Mouse (Mus musculus) hindbrain, embryonic 11.5 days (tissue): ENCODE data around the gene Moxd1. TPM values are rescaled to one million over a fixed set of nuclear protein-coding genes. Genes with fewer than 3 reads are reported as not detected.

Source experiments
- ATAC-seq: fragments of 200-750 bp; cut with Nextera tagmentation; 2 replicates; pipeline ENCODE4 v1.8.0; 2017; ENCODE audit warnings: mild to moderate bottlenecking, moderate TSS enrichment, moderate library complexity; ENCODE audit not compliant: low FRiP score
- DNase-seq: peaks from one replicate; pipeline ENCODE4 v3.0.0-alpha.2; 2015; ENCODE audit warnings: low spot score
- H3K27ac ChIP-seq: fragments of 300-500 bp; sonication (generic); 2 replicates; pipeline ENCODE4 v1.5.1; 2014; ENCODE audit warnings: mild to moderate bottlenecking, low read depth, low read length
- H3K27me3 ChIP-seq: fragments of 300-500 bp; sonication (generic); 2 replicates; pipeline ENCODE4 v1.6.1; 2014; ENCODE audit warnings: mild to moderate bottlenecking, low read length, moderate library complexity, mixed read lengths; ENCODE audit not compliant: control insufficient read depth, insufficient read depth
- H3K36me3 ChIP-seq: fragments of 300-500 bp; sonication (generic); 2 replicates; pipeline ENCODE4 v1.6.1; 2014; ENCODE audit warnings: mild to moderate bottlenecking, low read length, moderate library complexity, mixed read lengths; ENCODE audit not compliant: control insufficient read depth, insufficient read depth
- H3K4me1 ChIP-seq: fragments of 300-500 bp; sonication (generic); replicated peaks from 2 replicates; pipeline ENCODE4 v1.6.1; 2014; ENCODE audit warnings: low read length, mixed read lengths; ENCODE audit not compliant: control insufficient read depth, insufficient read depth
- H3K4me2 ChIP-seq: fragments of 300-500 bp; sonication (generic); replicated peaks from 2 replicates; pipeline ENCODE4 v1.6.1; 2014; ENCODE audit warnings: mild to moderate bottlenecking, low read depth, low read length
- H3K4me3 ChIP-seq: fragments of 300-500 bp; sonication (generic); 2 replicates; pipeline ENCODE4 v1.5.1; 2014; ENCODE audit warnings: low read depth, low read length
- H3K9ac ChIP-seq: fragments of 300-500 bp; sonication (generic); 2 replicates; pipeline ENCODE4 v1.6.1; 2014; ENCODE audit warnings: low read depth, low read length
- H3K9me3 ChIP-seq: fragments of 300-500 bp; sonication (generic); 2 replicates; pipeline ENCODE4 v1.6.1; 2016; ENCODE audit warnings: low read length; ENCODE audit not compliant: control insufficient read depth
- WGBS: fragments of 180-500 bp; shearing (Covaris S2); extraction: QIAGEN DNeasy Blood & Tissue Kit; methylation state at CpG from one replicate; pipeline ENCODE4 v1.1.7; 2014; 5-methylcytosine and 5-hydroxymethylcytosine counted together
- polyA plus RNA-seq: library from polyadenylated mRNA; unstranded; fragments of >200 nt; fragmentation: Nextera tagmentation; extraction: Ambion mirVana; gene quantifications from 2 replicates; pipeline ENCODE4 v1.2.1, GENCODE M21; 2014

Gene Moxd1
- polyA plus RNA-seq, 1 experiment from 2014 or later, result 20.2 TPM

DNA sequence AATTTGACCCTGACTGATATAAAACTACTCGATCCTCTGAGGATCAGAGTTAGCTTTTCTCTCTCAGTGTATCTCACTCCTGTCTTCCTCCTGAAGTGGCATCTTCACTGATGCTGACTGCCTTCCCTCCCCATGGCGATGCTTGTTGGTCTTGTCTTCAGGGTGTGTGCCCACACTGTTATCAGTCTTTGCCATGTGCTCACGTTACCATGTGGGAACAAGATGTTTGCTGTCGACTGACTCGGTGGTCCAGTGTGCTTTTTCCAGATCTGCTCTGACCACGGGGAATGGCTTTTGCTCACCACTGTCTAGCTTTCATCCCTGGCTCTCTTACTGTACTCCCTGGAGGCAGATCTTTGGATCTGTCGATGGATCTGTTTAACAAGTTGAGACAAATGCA lies 34.8 kb downstream of the Moxd1 start:
- Histone ChIP-seq H3K27ac (no peak overlapping the region), H3K4me2 (no peak overlapping the region), H3K9ac (no peak overlapping the region), H3K4me3 (no peak overlapping the region), H3K9me3 (no peaks in the 10 kb centered on the region), H3K27me3 (no peaks in the 10 kb centered on the region), H3K36me3 (no peaks in the 10 kb centered on the region), H3K4me1 (no peaks in the 10 kb centered on the region)
- DNase-seq (no peak), ATAC-seq (no peak)
- 67% methylated on average over 7 of the region's 7 CpGs for WGBS

- 40% methylated on average over 3 of the region's 3 CpGs for WGBS
Observed at GRCm38 (mm10) chr10:24258885-24259284, 35.6 kb downstream of the Moxd1 start.

GRCm38 (mm10) chr10:24259794-24260590 lies 36.7 kb downstream of the Moxd1 start:
- H3K9ac ChIP-seq, result no peak overlapping the region
- DNase-seq (no peak), ATAC-seq (no peak)
- no peak overlapping the region for H3K4me3 ChIP-seq
- H3K9me3 ChIP-seq, result no peaks in the 10 kb centered on the region
- H3K27me3 ChIP-seq, result no peaks in the 10 kb centered on the region
- H3K27ac ChIP-seq, result no peak overlapping the region
- H3K36me3 ChIP-seq, result no peaks in the 10 kb centered on the region
- H3K4me2 ChIP-seq, result no peak overlapping the region
- no peaks in the 10 kb centered on the region for H3K4me1 ChIP-seq
- WGBS, result 81% methylated on average over 5 of the region's 5 CpGs

More at GRCm38 (mm10) chr10:24258885-24259284, 35.6 kb downstream of the Moxd1 start:
- H3K9me3 ChIP-seq, result no peaks in the 10 kb centered on the region
- DNase-seq (peak; percentile 7), ATAC-seq (0 out of 2 replicates have a peak, but pooled peaks have one; percentile 19)
- no peak overlapping the region for H3K9ac ChIP-seq
- no peak overlapping the region for H3K27ac ChIP-seq
- H3K36me3 ChIP-seq, result no peaks in the 10 kb centered on the region
- H3K4me3 ChIP-seq, result no peak overlapping the region
- H3K4me1 ChIP-seq, result no peaks in the 10 kb centered on the region
- no peaks in the 10 kb centered on the region for H3K27me3 ChIP-seq
- no peak overlapping the region for H3K4me2 ChIP-seq

DNA sequence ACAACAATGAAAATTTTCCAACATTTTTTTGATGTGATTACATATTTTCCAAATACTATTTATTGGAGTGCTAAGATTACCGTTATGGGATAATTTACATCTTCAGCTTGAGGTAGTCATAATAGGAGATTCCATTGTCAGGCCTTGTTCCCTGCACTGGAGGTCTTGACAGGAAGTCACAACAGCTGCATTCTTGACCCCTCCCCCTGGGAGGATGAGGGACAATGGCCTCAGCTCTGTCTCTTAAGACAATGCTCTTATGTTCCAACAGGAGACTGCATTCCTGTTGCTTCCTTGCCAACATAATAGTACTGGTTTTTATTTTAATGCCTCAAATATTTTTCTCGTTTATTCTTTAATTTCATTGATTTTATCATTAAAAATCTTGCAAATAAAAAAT lies 44.2 kb downstream of the Moxd1 start:
- Histone ChIP-seq H3K4me2 (no peak overlapping the region), H3K27me3 (no peaks in the 10 kb centered on the region), H3K4me1 (no peaks in the 10 kb centered on the region), H3K9me3 (no peaks in the 10 kb centered on the region), H3K9ac (no peak overlapping the region), H3K4me3 (no peak overlapping the region), H3K27ac (no peak overlapping the region), H3K36me3 (no peaks in the 10 kb centered on the region)
- DNase-seq, result peak; percentile 19
- ATAC-seq, result no peak
- 50% methylated on average over 2 of the region's 2 CpGs for WGBS

DNA sequence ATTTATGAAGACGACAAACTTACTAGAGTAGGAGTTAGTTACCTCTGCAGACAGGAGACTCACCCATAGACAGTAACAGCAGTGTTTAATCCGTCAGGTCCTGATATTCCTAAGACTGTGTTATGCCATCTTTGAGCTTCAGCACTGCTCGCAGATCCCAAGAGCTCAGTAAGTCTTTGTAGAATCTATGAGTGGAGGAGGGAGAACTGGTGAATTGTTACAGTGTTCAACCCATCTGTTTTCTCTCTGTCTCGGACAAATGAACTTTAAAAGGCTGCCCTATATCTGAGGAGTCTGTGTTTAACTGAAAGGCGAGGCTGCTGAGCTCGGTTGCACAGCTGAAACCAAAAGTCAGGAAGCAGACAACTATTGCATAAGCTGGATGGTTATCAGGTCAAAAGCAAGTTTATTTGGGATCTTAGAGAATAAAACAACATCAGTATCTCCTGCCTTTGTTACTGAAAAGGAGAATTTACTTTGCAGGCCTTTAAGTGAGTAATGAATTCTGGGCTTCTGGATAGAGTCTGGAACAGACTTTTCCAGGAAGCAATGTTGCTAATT lies 47.8 kb downstream of the Moxd1 start:
- Histone ChIP-seq H3K27me3 (no peaks in the 10 kb centered on the region), H3K4me1 (no peaks in the 10 kb centered on the region), H3K9ac (no peak overlapping the region), H3K36me3 (no peaks in the 10 kb centered on the region), H3K4me3 (no peak overlapping the region), H3K9me3 (no peaks in the 10 kb centered on the region), H3K27ac (no peak overlapping the region), H3K4me2 (no peak overlapping the region)
- 69% methylated on average over 6 of the region's 6 CpGs for WGBS
- no peak for DNase-seq
- ATAC-seq, result no peak

DNA sequence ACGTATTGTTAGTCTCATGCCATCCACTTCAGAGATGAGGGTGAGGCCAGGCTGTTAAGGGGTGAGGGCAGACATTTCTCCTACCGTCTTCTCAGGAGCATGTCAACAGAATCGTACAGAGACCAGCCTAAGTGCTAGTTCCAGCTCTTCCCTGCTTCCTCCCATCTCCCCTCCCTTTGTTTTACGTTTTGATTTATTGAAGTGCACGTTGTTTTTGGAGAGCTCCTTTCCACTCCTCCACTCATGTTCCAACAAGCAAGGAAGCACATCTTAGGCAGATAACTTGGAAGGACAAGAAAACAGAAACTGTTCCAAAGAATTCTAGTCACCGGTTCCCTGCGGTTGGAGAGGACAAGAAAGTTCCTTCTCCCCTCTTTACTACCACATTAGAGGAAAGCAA lies 52.9 kb downstream of the Moxd1 start:
- Histone ChIP-seq H3K4me3 (no peak overlapping the region), H3K9me3 (no peaks in the 10 kb centered on the region), H3K27me3 (no peaks in the 10 kb centered on the region), H3K36me3 (no peaks in the 10 kb centered on the region), H3K4me1 (no peaks in the 10 kb centered on the region), H3K9ac (no peak overlapping the region), H3K4me2 (no peak overlapping the region), H3K27ac (no peak overlapping the region)
- 80% methylated on average over 7 of the region's 7 CpGs for WGBS
- no peak for DNase-seq
- no peak for ATAC-seq

DNA sequence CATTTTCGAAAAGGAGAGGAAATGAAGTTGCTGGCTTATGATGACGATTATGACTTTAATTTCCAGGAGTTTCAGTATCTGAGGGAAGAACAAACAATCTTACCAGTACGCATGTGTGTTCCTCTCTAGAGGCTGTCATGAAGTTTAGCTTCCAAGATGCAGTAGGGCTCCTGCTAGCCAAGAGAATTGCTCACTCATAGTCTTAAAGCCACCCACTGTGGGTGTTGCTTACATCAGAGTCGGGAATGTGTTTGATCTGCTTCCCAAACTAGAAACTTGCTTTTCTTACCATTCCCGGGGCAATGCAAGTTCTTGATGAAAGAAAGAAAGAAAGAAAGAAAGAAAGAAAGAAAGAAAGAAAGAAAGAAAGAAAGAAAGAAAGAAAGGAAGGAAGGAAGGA lies 59.3 kb downstream of the Moxd1 start:
- Histone ChIP-seq H3K27ac (no peak overlapping the region), H3K27me3 (no peaks in the 10 kb centered on the region), H3K4me2 (no peak overlapping the region), H3K4me3 (no peak overlapping the region), H3K4me1 (no peaks in the 10 kb centered on the region), H3K9me3 (no peaks in the 10 kb centered on the region), H3K9ac (no peak overlapping the region), H3K36me3 (no peaks in the 10 kb centered on the region)
- ATAC-seq, result no peak
- DNase-seq, result no peak
- 63% methylated on average over 5 of the region's 5 CpGs for WGBS

DNA sequence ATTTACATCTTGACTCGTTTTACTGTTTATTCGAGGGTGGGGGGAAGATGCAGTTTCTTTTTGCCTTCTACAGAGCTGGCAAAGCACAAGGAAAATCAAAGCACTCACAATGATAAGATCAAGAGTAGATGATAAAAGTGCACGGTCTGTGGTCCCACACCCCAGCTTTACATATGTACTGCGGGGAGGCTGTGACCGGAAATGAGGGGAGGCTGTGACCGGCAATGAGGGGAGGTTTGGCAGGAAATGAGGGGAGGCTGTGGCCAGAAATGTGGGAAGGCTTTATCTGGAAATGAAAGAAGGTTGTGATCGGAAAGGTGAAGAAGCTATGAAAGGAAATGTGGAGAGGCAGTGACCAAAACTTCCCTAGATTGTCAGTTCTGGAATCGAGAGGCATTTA lies 68.3 kb downstream of the Moxd1 start:
- DNase-seq (no peak), ATAC-seq (no peak)
- Histone ChIP-seq H3K27ac (no peak overlapping the region), H3K4me1 (no peaks in the 10 kb centered on the region), H3K27me3 (no peaks in the 10 kb centered on the region), H3K4me3 (no peak overlapping the region), H3K36me3 (no peaks in the 10 kb centered on the region), H3K4me2 (no peak overlapping the region), H3K9me3 (no peaks in the 10 kb centered on the region), H3K9ac (no peak overlapping the region)
- 89% methylated on average over 8 of the region's 8 CpGs for WGBS

DNA sequence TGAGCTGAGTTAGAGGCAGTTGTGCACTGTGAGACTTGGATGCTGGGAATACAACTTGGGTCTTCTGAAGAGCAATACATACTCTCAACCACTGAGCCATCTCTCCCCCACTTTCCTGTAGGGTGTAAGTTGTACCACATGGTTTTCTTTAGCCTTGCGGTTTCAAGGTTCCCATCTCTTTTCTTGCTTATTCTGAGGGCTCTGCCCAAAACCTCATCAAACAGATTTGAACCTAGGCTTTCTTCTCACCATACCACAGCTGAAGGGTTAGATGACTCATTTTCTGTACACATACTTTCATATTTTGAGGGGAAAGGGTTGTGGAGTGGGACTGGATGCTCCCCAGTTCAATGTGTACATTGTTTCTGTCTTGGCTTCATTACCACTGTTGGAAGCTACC lies 69.4 kb downstream of the Moxd1 start:
- H3K4me1 ChIP-seq, result no peaks in the 10 kb centered on the region
- no peak overlapping the region for H3K4me3 ChIP-seq
- H3K27ac ChIP-seq, result no peak overlapping the region
- H3K4me2 ChIP-seq, result no peak overlapping the region
- H3K27me3 ChIP-seq, result no peaks in the 10 kb centered on the region
- H3K36me3 ChIP-seq, result no peaks in the 10 kb centered on the region
- ATAC-seq, result no peak
- DNase-seq, result no peak
- H3K9ac ChIP-seq, result no peak overlapping the region
- no peaks in the 10 kb centered on the region for H3K9me3 ChIP-seq
- WGBS, result 93% methylated on average over 1 of the region's 1 CpGs
